Mouse (Mus musculus): Measurements from ENCODE around the gene Uqcr11.

The Uqcr11 gene

GRCm38 (mm10) chr10:80406684-80407501, at the start of gene Uqcr11:
Gene Uqcr11 (minus strand): TSS chr10:80406830.
- DNase-seq (ENCODE audit: low spot score) = peak; percentile 91

- no peak for DNase-seq (ENCODE audit: low spot score)
Observed at GRCm38 (mm10) chr10:80455697-80456096, 49.1 kb upstream of the Uqcr11 start.

DNA sequence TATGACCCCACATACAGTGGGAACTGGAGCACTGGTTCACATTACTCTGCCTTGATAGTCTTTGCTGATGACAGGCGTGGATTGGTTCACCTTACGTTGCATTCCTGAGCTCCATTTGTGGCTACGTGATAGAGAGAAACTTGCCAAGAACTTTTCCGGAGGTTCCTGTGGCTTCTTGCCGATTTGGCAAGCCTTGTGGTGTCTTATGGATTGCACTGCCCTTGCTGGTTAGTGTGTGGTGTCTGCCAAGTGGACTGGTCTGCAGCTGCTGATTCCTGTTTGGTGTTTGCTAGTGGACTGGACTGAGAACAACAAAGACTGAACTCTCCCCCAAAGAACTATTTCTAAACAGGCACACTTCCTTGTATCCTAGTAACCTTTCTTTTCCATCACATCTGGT, 48.2 kb upstream of the Uqcr11 start:
- DNase-seq (ENCODE audit: low spot score) = no peak

DNA sequence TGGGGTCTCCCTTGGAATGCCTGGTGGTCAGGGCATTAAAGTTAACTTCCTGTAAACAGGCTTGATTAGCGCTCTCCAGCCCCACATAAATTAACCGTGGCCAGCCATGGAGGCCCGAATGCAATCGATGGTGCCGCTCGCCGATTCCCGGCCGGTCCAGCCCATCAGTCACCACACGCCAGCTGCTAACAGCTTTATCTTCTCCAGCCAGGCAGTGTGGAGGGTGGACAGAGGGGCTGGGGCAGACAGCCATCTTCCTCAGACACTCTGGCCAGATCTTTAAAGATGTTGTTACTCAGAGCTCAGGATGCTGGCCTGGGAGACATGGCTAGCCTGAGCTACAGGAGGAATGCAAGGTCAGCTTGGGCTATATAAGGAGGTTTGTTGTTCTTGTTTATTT, 47.0 kb upstream of the Uqcr11 start:
- no peak for DNase-seq (ENCODE audit: low spot score)

GRCm38 (mm10) chr10:80450599-80450998, 44.0 kb upstream of the Uqcr11 start:
- DNase-seq (ENCODE audit: low spot score) = no peak

DNA sequence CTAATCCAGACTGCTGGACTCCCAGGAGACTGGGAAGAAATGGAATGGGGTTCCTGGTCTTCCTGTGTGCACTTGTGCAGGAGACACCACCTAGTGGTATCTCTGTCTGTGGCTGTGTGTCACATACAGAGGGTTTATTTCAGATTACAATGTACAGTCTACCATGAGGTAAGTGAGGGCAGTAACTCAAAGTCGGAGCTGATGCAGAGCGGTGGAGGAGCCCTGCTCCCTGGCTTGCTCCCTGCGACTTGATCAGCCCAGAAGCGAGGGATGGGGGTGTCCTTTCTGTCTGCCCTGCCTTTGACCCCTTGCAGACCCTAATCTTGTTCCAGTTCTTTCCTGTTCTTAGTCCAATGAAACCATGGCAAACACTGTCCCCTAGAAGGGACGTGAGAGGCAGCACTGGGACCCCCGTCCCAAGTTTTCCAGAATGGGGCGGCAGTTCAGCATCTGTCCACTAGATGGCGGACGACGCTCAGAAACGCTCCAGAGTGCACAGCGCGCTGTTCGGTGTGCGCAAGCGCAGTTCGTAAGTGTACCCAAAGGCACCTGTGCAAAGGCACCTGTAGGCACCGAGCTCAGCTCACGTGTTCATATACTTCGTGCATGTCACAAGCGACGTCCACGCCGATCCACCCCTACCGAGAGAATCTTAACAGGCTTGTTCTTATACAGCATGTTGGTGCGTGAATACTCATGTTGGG, 39.4 kb upstream of the Uqcr11 start:
- DNase-seq (ENCODE audit: low spot score) = peak; percentile 37

DNA sequence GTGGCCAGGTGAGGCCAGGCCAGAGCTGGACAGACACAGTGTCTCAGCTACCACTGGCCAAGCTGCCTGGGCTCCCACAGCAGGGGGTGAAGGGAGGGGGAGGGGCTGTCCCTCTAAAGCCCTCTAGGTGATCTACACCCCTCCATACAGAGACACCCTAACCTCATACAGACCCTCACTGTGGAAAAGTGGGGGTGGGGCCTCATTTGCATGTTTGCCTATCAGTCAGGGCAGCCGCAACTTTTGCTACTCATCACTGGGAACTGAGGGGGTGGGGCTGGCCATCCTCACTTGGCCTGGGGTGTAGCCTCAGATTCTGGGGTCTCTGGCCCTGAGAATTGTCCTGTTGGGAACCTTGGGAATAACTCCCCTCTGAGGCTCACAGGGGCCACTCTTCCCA, 38.4 kb upstream of the Uqcr11 start:
- no peak for DNase-seq (ENCODE audit: low spot score)

- DNase-seq (ENCODE audit: low spot score) = peak; percentile 34
Observed at GRCm38 (mm10) chr10:80444339-80445045, 37.9 kb upstream of the Uqcr11 start.

DNA sequence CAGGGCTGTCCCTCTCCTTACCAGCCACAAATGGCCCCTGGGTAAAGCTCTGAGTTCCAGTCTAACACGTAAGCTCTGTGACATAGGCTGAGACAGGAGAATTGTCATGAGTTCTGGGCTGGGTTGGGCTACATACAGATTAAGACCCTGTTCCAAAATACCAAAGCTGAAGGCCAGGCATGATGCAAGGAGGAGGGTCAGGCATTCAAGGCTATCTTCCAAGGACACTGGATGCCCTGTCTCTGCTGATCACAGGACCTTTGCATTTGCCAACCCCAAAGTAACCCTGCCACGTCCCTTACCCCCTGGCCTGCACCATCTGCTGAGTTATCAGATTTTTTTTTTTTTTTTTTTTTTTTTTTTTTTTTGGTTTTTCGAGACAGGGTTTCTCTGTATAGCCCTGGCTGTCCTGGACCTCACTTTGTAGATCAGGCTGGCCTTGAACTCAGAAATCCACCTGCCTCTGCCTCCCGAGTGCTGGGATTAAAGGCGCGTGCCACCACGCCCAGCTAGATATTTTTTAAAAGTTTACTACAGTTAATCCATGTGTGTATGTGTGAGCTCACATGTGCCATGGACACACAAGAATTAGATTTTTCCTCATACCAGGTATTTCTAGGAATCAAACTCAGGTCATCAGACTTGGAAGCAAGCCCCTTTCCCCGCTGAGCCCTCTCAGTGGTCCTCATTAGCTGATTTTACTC, 37.1 kb upstream of the Uqcr11 start:
- no peak for DNase-seq (ENCODE audit: low spot score)

DNA sequence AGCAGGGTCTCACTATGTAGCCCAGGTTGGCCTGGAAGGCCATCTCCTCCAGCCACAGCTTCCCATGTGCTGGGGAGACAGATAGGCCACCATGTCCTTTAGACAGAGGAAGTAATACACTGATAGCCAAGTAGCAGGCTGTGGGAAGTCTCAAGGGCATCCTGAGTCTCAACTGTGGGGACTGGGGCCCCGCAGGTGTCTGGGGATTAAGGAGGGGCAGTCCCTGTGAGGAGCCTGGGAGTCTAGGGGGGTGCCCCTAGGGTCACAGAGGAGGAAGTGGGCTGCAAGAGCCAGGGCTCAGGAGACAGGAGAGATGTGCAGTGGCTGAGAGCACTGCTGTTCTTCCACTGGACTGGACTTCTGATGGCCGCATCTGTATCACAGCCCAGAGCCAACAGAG, 36.4 kb upstream of the Uqcr11 start:
- no peak for DNase-seq (ENCODE audit: low spot score)

- no peak for DNase-seq (ENCODE audit: low spot score)
Observed at GRCm38 (mm10) chr10:80441598-80441997, 35.0 kb upstream of the Uqcr11 start.

- no peak for DNase-seq (ENCODE audit: low spot score)
Observed at GRCm38 (mm10) chr10:80440031-80440430, 33.4 kb upstream of the Uqcr11 start.

DNA sequence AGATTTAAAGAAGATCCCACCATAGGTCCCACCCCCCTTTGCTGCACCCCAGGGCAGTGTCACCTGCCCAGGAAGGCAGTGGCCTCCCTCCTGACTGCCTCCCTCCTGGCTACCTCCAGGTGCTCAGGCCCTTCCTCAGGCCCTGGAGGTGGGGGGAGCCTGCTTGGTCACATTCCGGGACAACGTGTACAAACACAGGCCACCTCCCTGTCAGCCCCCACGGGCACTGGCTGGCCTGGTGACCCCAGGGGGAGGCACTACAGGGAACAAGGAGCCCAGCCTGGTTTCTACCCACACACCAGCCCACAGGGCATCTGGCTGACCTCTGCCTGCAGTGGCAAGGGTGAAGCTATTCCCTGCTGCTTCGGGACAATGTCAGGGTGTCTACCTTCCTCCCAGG, 31.3 kb upstream of the Uqcr11 start:
- DNase-seq (ENCODE audit: low spot score) = no peak

- no peak for DNase-seq (ENCODE audit: low spot score)
Observed at GRCm38 (mm10) chr10:80436276-80436675, 29.6 kb upstream of the Uqcr11 start.

- no peak for DNase-seq (ENCODE audit: low spot score)
Observed at GRCm38 (mm10) chr10:80435764-80436163, 29.1 kb upstream of the Uqcr11 start.

- no peak for DNase-seq (ENCODE audit: low spot score)
Observed at GRCm38 (mm10) chr10:80434823-80435222, 28.2 kb upstream of the Uqcr11 start.

- DNase-seq (ENCODE audit: low spot score) = no peak
Observed at GRCm38 (mm10) chr10:80434233-80434592, 27.6 kb upstream of the Uqcr11 start.

DNA sequence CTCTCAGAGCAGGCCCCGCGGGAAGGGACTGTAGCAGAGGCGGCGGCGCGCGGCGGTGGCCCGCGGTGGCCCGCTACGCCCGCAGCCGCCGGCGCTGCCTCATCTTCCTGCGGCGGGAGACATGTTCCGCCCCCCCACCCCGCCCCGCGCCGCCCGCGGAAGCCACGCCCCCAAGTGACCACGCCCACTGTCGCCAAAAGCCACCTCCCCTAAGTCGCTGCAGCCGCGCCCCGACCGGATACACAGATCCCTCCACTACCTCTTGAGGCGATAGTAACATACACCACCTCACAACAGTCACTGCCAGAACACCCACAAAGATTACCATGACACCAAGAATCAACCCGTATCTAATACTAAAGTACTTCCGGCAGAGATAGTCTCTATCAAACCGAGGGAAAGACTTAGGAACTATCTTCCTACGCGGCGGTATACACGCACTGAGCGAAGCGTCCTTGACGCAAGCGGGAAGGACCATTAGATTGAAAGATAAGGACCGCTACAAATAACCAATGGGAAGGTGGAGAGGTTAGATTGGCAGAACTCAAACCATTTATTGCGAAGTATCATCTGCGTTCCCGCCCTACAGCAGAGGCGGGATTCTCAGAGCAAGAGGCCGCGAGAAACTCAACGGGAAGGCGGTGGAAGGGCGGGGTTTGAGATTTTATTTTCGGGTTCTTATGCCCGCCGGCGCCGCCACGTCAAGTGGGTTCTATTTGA, 27.0 kb upstream of the Uqcr11 start, which contains the start of gene Tcf3:
Gene Tcf3, minus strand, starts transcription at position 135 of the 720 bp plus-strand sequence.
- peak; percentile 94 for DNase-seq (ENCODE audit: low spot score)

GRCm38 (mm10) chr10:80432936-80433512, 26.4 kb upstream of the Uqcr11 start:
- no peak for DNase-seq (ENCODE audit: low spot score)

GRCm38 (mm10) chr10:80432387-80432785, 25.8 kb upstream of the Uqcr11 start:
- DNase-seq (ENCODE audit: low spot score) = no peak
